In genomic region chr16:55421569-55422342, GRCm38 (mm10) we compare ENCODE assay signal across 23 mouse cellular contexts.
A peak's percentile ranks its signal among the peaks of the same experiment; 100 is the strongest.
DNase-seq lines count a peak whose midpoint lies in the region; ATAC-seq and TF ChIP-seq lines count a peak whose summit lies in the region.
"Had no signal": no experiment of that assay in that cellular context is flagged by ENCODE, and none has a peak within 500 bp of the region (broad histone marks: within the 10 kb centered on the region; RNA-seq: fewer than 3 reads in every experiment).

No protein-coding gene starts in this region.

- H3K4me3 ChIP-seq in forebrain, embryonic 14.5 days (ENCODE audit: low read depth, low read length) = no peak overlapping the region
- no peak overlapping the region for H3K4me3 ChIP-seq in forebrain, embryonic 11.5 days (ENCODE audit: low read depth, low read length)
- no peak overlapping the region for H3K4me3 ChIP-seq in lung, embryonic 15.5 days
- H3K4me3 ChIP-seq in lung, adult 2 months (replicated peaks; ENCODE audit: extremely low read depth, low read depth, low read length) = no peak overlapping the region
- H3K4me3 ChIP-seq in lung, postnatal 0 days (ENCODE audit: low read depth, low read length) = no peak overlapping the region
- no peak overlapping the region for H3K4me3 ChIP-seq in limb, embryonic 10.5 days
- H3K4me3 ChIP-seq: embryonic facial prominence, embryonic 15.5 days; heart, embryonic 12.5 days; hindbrain, embryonic 12.5 days; left cerebral cortex, adult 2 months; midbrain, embryonic 12.5 days had no signal

- H3K9ac ChIP-seq in forebrain, embryonic 14.5 days (ENCODE audit: low read length) = no peak overlapping the region
- no peak overlapping the region for H3K9ac ChIP-seq in forebrain, embryonic 11.5 days (ENCODE audit: low read length)
- H3K9ac ChIP-seq in lung, embryonic 15.5 days = no peak overlapping the region
- H3K9ac ChIP-seq in lung, postnatal 0 days (replicated peaks; ENCODE audit: low read depth) = no peak overlapping the region
- H3K9ac ChIP-seq: embryonic facial prominence, embryonic 15.5 days; heart, embryonic 12.5 days; hindbrain, embryonic 12.5 days; midbrain, embryonic 12.5 days had no signal

- no peak for TF ChIP-seq POLR2A in lung, adult 2 months (IDR thresholded peaks at IDR 0.05; ENCODE audit: borderline replicate concordance, extremely low read depth, low read depth, low read length)

- WGBS in forebrain, embryonic 14.5 days = 14% methylated on average over 7 of the region's 7 CpGs
- WGBS in forebrain, embryonic 11.5 days = 33% methylated on average over 7 of the region's 7 CpGs
- 23% methylated on average over 7 of the region's 7 CpGs for WGBS in lung, embryonic 15.5 days
- 34% methylated on average over 7 of the region's 7 CpGs for WGBS in lung, adult 2 months
- WGBS in lung, postnatal 0 days = 28% methylated on average over 7 of the region's 7 CpGs
- WGBS in limb, embryonic 10.5 days = 46% methylated on average over 7 of the region's 7 CpGs

- no peak for ATAC-seq in forebrain, embryonic 14.5 days
- no peak for ATAC-seq in forebrain, embryonic 11.5 days (replicated peaks; ENCODE audit: low FRiP score)
- peak; percentile 73; the same call in 1 of the 2 replicates for ATAC-seq in lung, embryonic 15.5 days (ENCODE audit: borderline replicate concordance, extremely low read depth, low FRiP score, low TSS enrichment)
- ATAC-seq in lung, postnatal 0 days = no peak
- ATAC-seq: activated CD4-positive, CD25-positive, alpha-beta regulatory T cell, adult 4 months had no signal

- H3K36me3 ChIP-seq in forebrain, embryonic 14.5 days (ENCODE audit: control insufficient read depth, insufficient read depth, low read length) = no peaks in the 10 kb centered on the region
- no peaks in the 10 kb centered on the region for H3K36me3 ChIP-seq in forebrain, embryonic 11.5 days (ENCODE audit: control insufficient read depth, insufficient read depth, low read length)
- H3K36me3 ChIP-seq in lung, embryonic 15.5 days = no peaks in the 10 kb centered on the region
- no peaks in the 10 kb centered on the region for H3K36me3 ChIP-seq in lung, postnatal 0 days (ENCODE audit: insufficient read depth, low read length)
- H3K36me3 ChIP-seq in limb, embryonic 10.5 days = no peaks in the 10 kb centered on the region
- H3K36me3 ChIP-seq: embryonic facial prominence, embryonic 15.5 days; G1E; heart, embryonic 12.5 days; hindbrain, embryonic 12.5 days; midbrain, embryonic 12.5 days had no signal

- TF ChIP-seq EP300 in lung, postnatal 0 days (IDR thresholded peaks at IDR 0.05) = no peak

- H3K4me1 ChIP-seq in forebrain, embryonic 14.5 days (ENCODE audit: control insufficient read depth, insufficient read depth, low read length) = peaks cover 10% of the 10 kb centered on the region; the same call in 1 of the 2 replicates
- H3K4me1 ChIP-seq in forebrain, embryonic 11.5 days (replicated peaks; ENCODE audit: control insufficient read depth, insufficient read depth, low read length) = peaks cover 4% of the 10 kb centered on the region
- H3K4me1 ChIP-seq in lung, embryonic 15.5 days = peaks cover 12% of the 10 kb centered on the region; the same call in 1 of the 2 replicates
- H3K4me1 ChIP-seq in lung, adult 2 months (ENCODE audit: control insufficient read depth, insufficient read depth, low read length) = no peaks in the 10 kb centered on the region
- H3K4me1 ChIP-seq in lung, postnatal 0 days (ENCODE audit: insufficient read depth, low read depth, low read length) = no peaks in the 10 kb centered on the region
- H3K4me1 ChIP-seq in limb, embryonic 10.5 days = peaks cover 24% of the 10 kb centered on the region
- H3K4me1 ChIP-seq: embryonic facial prominence, embryonic 15.5 days had no signal

- H3K27ac ChIP-seq in forebrain, embryonic 14.5 days (ENCODE audit: low read depth, low read length) = peak overlapping the region; percentile 59
- H3K27ac ChIP-seq in forebrain, embryonic 11.5 days (ENCODE audit: low read depth, low read length) = no peak overlapping the region
- peak overlapping the region; percentile 66 for H3K27ac ChIP-seq in lung, embryonic 15.5 days
- H3K27ac ChIP-seq in lung, postnatal 0 days (ENCODE audit: low read length) = no peak overlapping the region
- H3K27ac ChIP-seq in limb, embryonic 10.5 days = no peak overlapping the region
- H3K27ac ChIP-seq: embryonic facial prominence, embryonic 15.5 days; hindbrain, embryonic 12.5 days; left cerebral cortex, adult 2 months; midbrain, embryonic 12.5 days; stomach, postnatal 0 days had no signal

- no peaks in the 10 kb centered on the region for H3K9me3 ChIP-seq in forebrain, embryonic 14.5 days (replicated peaks; ENCODE audit: control insufficient read depth, low read length)
- no peaks in the 10 kb centered on the region for H3K9me3 ChIP-seq in forebrain, embryonic 11.5 days (ENCODE audit: control insufficient read depth, low read length)
- no peaks in the 10 kb centered on the region for H3K9me3 ChIP-seq in lung, embryonic 15.5 days
- no peaks in the 10 kb centered on the region for H3K9me3 ChIP-seq in lung, postnatal 0 days (ENCODE audit: low read length)
- H3K9me3 ChIP-seq in limb, embryonic 10.5 days (replicated peaks) = no peaks in the 10 kb centered on the region
- H3K9me3 ChIP-seq: embryonic facial prominence, embryonic 15.5 days; G1E; heart, embryonic 12.5 days; hindbrain, embryonic 12.5 days; midbrain, embryonic 12.5 days had no signal

- no peak for TF ChIP-seq CTCF in lung, adult 2 months (IDR thresholded peaks at IDR 0.05; ENCODE audit: insufficient read depth, low read length)
- no peak for TF ChIP-seq CTCF in lung, postnatal 0 days (IDR thresholded peaks at IDR 0.05)

- DNase-seq in forebrain, embryonic 14.5 days (ENCODE audit: low spot score) = peak; percentile 60
- no peak for DNase-seq in forebrain, embryonic 11.5 days (ENCODE audit: low spot score)
- no peak for DNase-seq in lung, adult 2 months
- peak; percentile 26 for DNase-seq in lung, postnatal 0 days (ENCODE audit: low spot score)
- no peak for DNase-seq in limb, embryonic 10.5 days (ENCODE audit: low spot score)
- no peak for DNase-seq in heart, adult 18-20 months
- DNase-seq: adrenal gland, adult 8-10 months; cerebellum, adult 8-10 months; cerebellum, postnatal 36 days; embryo, embryonic 11 days; gastrocnemius, postnatal 10 days; heart, postnatal 10 days; kidney, adult 18-20 months; right cerebral cortex, postnatal 14 days had no signal

- H3K4me2 ChIP-seq in forebrain, embryonic 14.5 days (ENCODE audit: low read length) = no peak overlapping the region
- H3K4me2 ChIP-seq in forebrain, embryonic 11.5 days (ENCODE audit: low read depth, low read length, severe bottlenecking) = no peak overlapping the region
- H3K4me2 ChIP-seq in lung, embryonic 15.5 days = no peak overlapping the region
- H3K4me2 ChIP-seq in lung, postnatal 0 days (replicated peaks; ENCODE audit: low read depth, low read length) = no peak overlapping the region
- H3K4me2 ChIP-seq: embryonic facial prominence, embryonic 15.5 days; heart, embryonic 12.5 days; hindbrain, embryonic 12.5 days; midbrain, embryonic 12.5 days had no signal

- H3K27me3 ChIP-seq in forebrain, embryonic 14.5 days (replicated peaks; ENCODE audit: control insufficient read depth, insufficient read depth, low read length) = no peaks in the 10 kb centered on the region
- H3K27me3 ChIP-seq in forebrain, embryonic 11.5 days (ENCODE audit: control insufficient read depth, insufficient read depth, low read length) = no peaks in the 10 kb centered on the region
- H3K27me3 ChIP-seq in lung, embryonic 15.5 days = no peaks in the 10 kb centered on the region
- no peaks in the 10 kb centered on the region for H3K27me3 ChIP-seq in lung, postnatal 0 days (replicated peaks; ENCODE audit: insufficient read depth, low read length)
- no peaks in the 10 kb centered on the region for H3K27me3 ChIP-seq in limb, embryonic 10.5 days (ENCODE audit: low read depth, poor library complexity, severe bottlenecking)
- H3K27me3 ChIP-seq: embryonic facial prominence, embryonic 15.5 days; heart, embryonic 12.5 days; hindbrain, embryonic 12.5 days; midbrain, embryonic 12.5 days had no signal

Comparison
In these comparisons a context has a peak if more than half of its experiments do, and no peak if none do; other contexts are left out.
1. DNase-seq: peak in forebrain, embryonic 14.5 days (single experiment) and lung, postnatal 0 days (single experiment); none in forebrain, embryonic 11.5 days (single experiment), lung, adult 2 months (single experiment), limb, embryonic 10.5 days (single experiment) and heart, adult 18-20 months (0 of 2).
2. H3K27ac ChIP-seq: peak in forebrain, embryonic 14.5 days (single experiment) and lung, embryonic 15.5 days (single experiment); none in forebrain, embryonic 11.5 days (single experiment), lung, postnatal 0 days (single experiment) and limb, embryonic 10.5 days (single experiment).